Mouse (Mus musculus) embryonic fibroblast, embryonic 13.5 days (primary cell): ENCODE data around the gene P2rx4.

Experiments used
- CTCF ChIP-seq: IDR thresholded peaks from 2 replicates; pipeline ENCODE4 v1.5.1; 2011; ENCODE audit warnings: mild to moderate bottlenecking, control low read depth, low read length, moderate library complexity, borderline replicate concordance; ENCODE audit not compliant: insufficient read depth
- POLR2A ChIP-seq: IDR thresholded peaks from 2 replicates; pipeline ENCODE4 v1.6.1; 2011; ENCODE audit warnings: low read depth, mild to moderate bottlenecking, control low read depth, low read length, moderate library complexity

- no peak for TF ChIP-seq CTCF
- TF ChIP-seq POLR2A, result no peak
Observed at GRCm38 (mm10) chr5:122735853-122736252, 28.5 kb downstream of the P2rx4 start.
